Mouse (Mus musculus) MEL-GATA-1-ER (cell line): ENCODE data around the gene Arg2.
"Not testable (repeated sequence)": the region's sequence is repeated elsewhere in the genome, so short reads cannot be mapped to it uniquely, and the experiment has no call there.

ENCODE experiments used
- DNase-seq: peaks from one replicate; pipeline ENCODE4 v3.0.0-alpha.2; 2012; ENCODE audit warnings: low read depth; ENCODE audit errors: extremely low read depth

Gene Arg2

GRCm38 (mm10) chr12:79170421-79170820 is 39.8 kb downstream of the Arg2 start:
- no peak for DNase-seq

DNA sequence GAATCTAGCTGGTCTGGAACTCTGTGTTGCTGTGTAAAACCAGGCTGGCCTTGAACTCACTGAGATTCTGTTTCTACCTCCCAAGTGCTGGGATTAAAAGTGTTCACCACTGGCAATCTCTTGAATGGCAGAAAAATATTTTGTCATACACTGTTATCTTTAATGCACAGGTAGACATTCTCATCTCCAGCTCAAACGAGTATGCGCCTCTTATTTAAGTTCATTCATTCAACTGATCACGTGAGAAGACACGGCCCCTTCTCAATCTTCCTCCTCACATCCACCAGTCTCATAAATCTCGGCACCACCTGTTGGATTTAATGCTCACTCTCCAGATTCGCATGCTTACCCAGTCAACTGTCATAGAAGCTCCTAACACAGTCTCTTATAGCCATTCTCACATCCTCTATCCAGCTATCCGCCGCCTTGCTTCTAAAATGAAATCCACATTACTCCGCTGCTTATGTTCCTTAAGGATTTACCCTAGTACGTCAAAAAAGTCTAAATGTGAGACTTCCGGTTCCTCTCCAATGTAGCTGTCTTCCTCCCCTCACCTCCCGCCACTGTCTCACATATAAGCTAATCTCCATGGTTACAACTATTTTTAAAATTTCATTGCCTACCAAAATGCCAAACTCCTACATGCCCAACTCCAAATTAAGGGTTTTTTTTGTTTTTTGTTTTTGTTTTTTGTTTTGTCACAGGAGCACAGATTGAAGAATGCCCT is 40.9 kb downstream of the Arg2 start:
- DNase-seq = peak; percentile 46

GRCm38 (mm10) chr12:79172019-79172941 is 41.7 kb downstream of the Arg2 start, which contains the start of gene Vti1b:
TSS of gene Vti1b (minus strand) at chr12:79172667.
- DNase-seq = peak; percentile 84

DNA sequence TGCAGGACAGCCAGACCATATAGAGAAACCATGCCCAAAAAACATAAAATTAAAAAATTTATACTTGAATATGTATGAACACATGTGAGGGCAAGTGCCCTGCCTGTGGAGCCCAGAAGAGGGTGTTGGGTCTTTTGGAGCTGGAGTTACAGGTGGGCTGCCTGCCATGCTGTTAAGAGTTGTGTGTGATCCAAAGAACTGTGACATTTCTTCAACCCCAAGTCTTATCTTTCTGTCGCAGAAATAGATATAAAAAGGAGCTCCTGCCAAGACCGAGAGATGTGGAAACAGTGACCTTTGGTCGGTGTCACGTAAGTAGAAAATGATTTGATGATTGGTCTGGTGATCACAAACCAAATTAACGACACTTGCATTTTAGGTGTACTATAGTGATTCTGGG is 43.1 kb downstream of the Arg2 start:
- DNase-seq = no peak

- no peak for DNase-seq
Observed at GRCm38 (mm10) chr12:79175998-79176397, 45.4 kb downstream of the Arg2 start.

- DNase-seq = not testable (repeated sequence)
Observed at GRCm38 (mm10) chr12:79185160-79185559, 54.6 kb downstream of the Arg2 start.

DNA sequence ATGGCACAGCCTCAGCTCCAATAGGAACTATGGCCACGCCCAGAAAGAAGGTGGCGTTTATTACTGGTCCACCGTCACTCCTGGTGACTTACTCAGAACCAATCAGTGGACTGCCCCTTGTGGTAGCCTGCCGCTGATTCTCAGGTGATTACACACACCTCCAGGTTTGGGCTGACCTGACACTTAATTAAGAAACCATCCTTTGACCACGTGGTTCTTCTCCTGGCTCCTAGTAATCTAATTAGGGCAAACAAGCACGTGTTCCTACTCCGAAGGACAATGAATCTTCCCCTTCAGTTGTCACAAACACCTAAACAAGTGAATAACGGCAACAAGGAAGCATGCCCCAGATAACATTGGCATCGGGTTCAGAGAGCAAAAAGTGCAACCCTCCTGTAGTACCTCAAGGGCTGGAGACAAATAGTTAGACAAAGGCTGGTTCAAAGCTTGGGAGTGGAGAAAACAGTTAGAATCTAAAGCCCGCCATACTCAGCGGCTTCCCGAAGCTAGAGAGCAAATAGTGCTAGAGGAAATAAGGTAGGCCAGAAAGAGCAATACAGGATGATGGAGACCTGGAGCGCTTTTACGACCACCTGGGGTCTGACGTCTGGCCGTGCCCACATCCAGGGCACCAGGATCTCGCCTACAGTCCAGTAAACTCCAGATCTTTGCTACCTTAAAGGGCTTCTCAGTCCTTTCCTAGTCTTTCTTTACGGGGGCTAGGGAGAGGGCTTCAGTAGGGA is 60.5 kb downstream of the Arg2 start:
- DNase-seq = peak; percentile 87

- peak; percentile 76 for DNase-seq
Observed at GRCm38 (mm10) chr12:79191701-79192100, 61.1 kb downstream of the Arg2 start.

- DNase-seq = no peak
Observed at GRCm38 (mm10) chr12:79192193-79192592, 61.6 kb downstream of the Arg2 start, which contains the start of gene Rdh11. TSS of gene Rdh11 (minus strand) at chr12:79192293.

GRCm38 (mm10) chr12:79193441-79193840 is 62.9 kb downstream of the Arg2 start:
- DNase-seq = peak; percentile 72

DNA sequence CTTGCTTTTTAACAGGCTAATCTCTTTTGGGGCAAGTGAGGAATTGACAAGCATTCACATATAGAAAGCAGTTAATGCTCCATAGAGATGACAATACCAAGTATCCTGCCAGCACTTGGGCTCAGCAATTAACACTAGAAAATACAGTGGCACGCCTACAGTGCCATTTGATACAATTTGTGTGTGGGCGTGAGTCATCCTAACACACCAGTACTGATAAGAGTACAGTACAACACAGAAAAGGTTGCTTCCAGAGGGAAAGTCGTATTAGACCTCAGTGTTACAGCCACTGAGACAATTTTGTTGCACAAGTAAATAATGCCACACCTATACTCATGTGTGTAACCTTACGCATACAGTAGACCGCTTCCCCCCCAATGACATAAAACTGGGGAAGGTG is 66.5 kb downstream of the Arg2 start:
- DNase-seq = no peak

DNA sequence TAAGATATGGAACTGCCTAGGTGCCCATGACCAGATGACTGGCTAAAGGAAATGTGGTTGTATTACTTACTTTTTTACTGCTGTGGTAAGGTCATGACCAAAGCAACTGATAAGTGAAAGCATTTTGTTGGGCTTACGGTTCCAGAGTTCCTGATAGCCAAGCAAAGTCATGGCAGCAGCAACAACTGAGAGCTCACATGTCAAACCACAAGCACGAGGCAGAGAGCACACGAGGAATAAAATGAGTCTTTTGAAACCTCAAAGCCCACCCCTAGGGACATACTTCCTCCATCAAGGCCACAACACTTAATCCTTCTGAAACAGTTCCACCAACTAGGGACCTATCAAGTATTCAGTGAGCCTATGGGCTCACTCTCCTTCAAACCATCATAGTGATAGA is 71.3 kb downstream of the Arg2 start:
- DNase-seq = no peak
